Mouse (Mus musculus) kidney, embryonic 16.5 days (tissue): ENCODE results near the gene Sult6b2. TPM values are rescaled to one million over a fixed set of nuclear protein-coding genes. Genes with fewer than 3 reads are reported as not detected.
A peak's percentile ranks its signal among the peaks of the same experiment; 100 is the strongest.

ENCODE experiments used
- ATAC-seq: fragments of 200-750 bp; cut with Nextera tagmentation; 2 replicates; pipeline ENCODE4 v1.8.0; 2017; ENCODE audit warnings: moderate TSS enrichment; ENCODE audit not compliant: low FRiP score, low TSS enrichment
- H3K27ac ChIP-seq: fragments of 300-500 bp; sonication (generic); 2 replicates; pipeline ENCODE4 v1.5.1; 2014; ENCODE audit warnings: low read length
- H3K27me3 ChIP-seq: fragments of 300-500 bp; sonication (generic); 2 replicates; pipeline ENCODE4 v1.6.1; 2014; ENCODE audit warnings: low read length, control low read depth, mixed read lengths; ENCODE audit not compliant: insufficient read depth
- H3K36me3 ChIP-seq: fragments of 300-500 bp; sonication (generic); 2 replicates; pipeline ENCODE4 v1.6.1; 2014; ENCODE audit warnings: low read length, control low read depth, mixed read lengths; ENCODE audit not compliant: insufficient read depth
- H3K4me1 ChIP-seq: fragments of 300-500 bp; sonication (generic); 2 replicates; pipeline ENCODE4 v1.6.1; 2014; ENCODE audit warnings: low read length, control low read depth, mixed read lengths; ENCODE audit not compliant: insufficient read depth
- H3K4me2 ChIP-seq: fragments of 300-500 bp; sonication (generic); replicated peaks from 2 replicates; pipeline ENCODE4 v1.6.1; 2014; ENCODE audit warnings: low read depth, low read length
- H3K4me3 ChIP-seq: fragments of 300-500 bp; sonication (generic); 2 replicates; pipeline ENCODE4 v1.5.1; 2014; ENCODE audit warnings: mild to moderate bottlenecking, low read length
- H3K9ac ChIP-seq: fragments of 300-500 bp; sonication (generic); replicated peaks from 2 replicates; pipeline ENCODE4 v1.6.1; 2014; ENCODE audit warnings: low read length
- H3K9me3 ChIP-seq: fragments of 300-500 bp; sonication (generic); 2 replicates; pipeline ENCODE4 v1.6.1; 2016; ENCODE audit warnings: low read length, control low read depth
- WGBS: fragments of 180-500 bp; shearing (Covaris S2); extraction: QIAGEN DNeasy Blood & Tissue Kit; methylation state at CpG from one replicate; pipeline ENCODE4 v1.1.7; 2014; 5-methylcytosine and 5-hydroxymethylcytosine counted together
- polyA plus RNA-seq: library from polyadenylated mRNA; unstranded; fragments of >200 nt; fragmentation: Nextera tagmentation; extraction: Ambion mirVana; gene quantifications from 2 replicates; pipeline ENCODE4 v1.2.1, GENCODE M21; 2015

Sult6b2 gene
- polyA plus RNA-seq, 1 experiment from 2014 or later, result not detected

- Histone ChIP-seq H3K27me3 (no peaks in the 10 kb centered on the region), H3K9me3 (no peaks in the 10 kb centered on the region), H3K27ac (no peak overlapping the region), H3K9ac (no peak overlapping the region), H3K4me3 (no peak overlapping the region), H3K4me2 (no peak overlapping the region), H3K36me3 (no peaks in the 10 kb centered on the region), H3K4me1 (no peaks in the 10 kb centered on the region)
- WGBS, result 68% methylated on average over 18 of the region's 18 CpGs
- ATAC-seq, result no peak
These were observed 31.4 kb upstream of the Sult6b2 start for GRCm38 (mm10) chr6:142835726-142836125.

- H3K4me1 ChIP-seq, result no peaks in the 10 kb centered on the region
- H3K9ac ChIP-seq, result no peak overlapping the region
- no peaks in the 10 kb centered on the region for H3K27me3 ChIP-seq
- H3K4me2 ChIP-seq, result no peak overlapping the region
- H3K27ac ChIP-seq, result no peak overlapping the region
- no peaks in the 10 kb centered on the region for H3K36me3 ChIP-seq
- H3K9me3 ChIP-seq, result no peaks in the 10 kb centered on the region
- H3K4me3 ChIP-seq, result no peak overlapping the region
- WGBS, result 85% methylated on average over 4 of the region's 4 CpGs
- ATAC-seq, result no peak
These were observed 30.6 kb upstream of the Sult6b2 start for GRCm38 (mm10) chr6:142834911-142835310.

GRCm38 (mm10) chr6:142831706-142832105 lies 27.4 kb upstream of the Sult6b2 start:
- WGBS, result 82% methylated on average over 3 of the region's 3 CpGs
- Histone ChIP-seq H3K4me3 (no peak overlapping the region), H3K9me3 (no peaks in the 10 kb centered on the region), H3K36me3 (no peaks in the 10 kb centered on the region), H3K27me3 (no peaks in the 10 kb centered on the region), H3K4me2 (no peak overlapping the region), H3K27ac (no peak overlapping the region), H3K4me1 (no peaks in the 10 kb centered on the region), H3K9ac (no peak overlapping the region)
- no peak for ATAC-seq

- H3K9ac ChIP-seq, result no peak overlapping the region
- no peak overlapping the region for H3K4me3 ChIP-seq
- no peaks in the 10 kb centered on the region for H3K27me3 ChIP-seq
- H3K36me3 ChIP-seq, result no peaks in the 10 kb centered on the region
- no peak overlapping the region for H3K4me2 ChIP-seq
- WGBS, result 41% methylated on average over 8 of the region's 8 CpGs
- H3K4me1 ChIP-seq, result no peaks in the 10 kb centered on the region
- no peak overlapping the region for H3K27ac ChIP-seq
- ATAC-seq, result no peak
- H3K9me3 ChIP-seq, result no peaks in the 10 kb centered on the region
These were observed 26.9 kb upstream of the Sult6b2 start for GRCm38 (mm10) chr6:142831243-142831642.

- no peak overlapping the region for H3K27ac ChIP-seq
These were observed 25.9 kb upstream of the Sult6b2 start for GRCm38 (mm10) chr6:142830221-142830620.

GRCm38 (mm10) chr6:142825449-142825848 lies 21.1 kb upstream of the Sult6b2 start:
- 77% methylated on average over 5 of the region's 5 CpGs for WGBS
- H3K4me2 ChIP-seq, result no peak overlapping the region
- H3K4me1 ChIP-seq, result no peaks in the 10 kb centered on the region
- H3K4me3 ChIP-seq, result no peak overlapping the region
- no peaks in the 10 kb centered on the region for H3K27me3 ChIP-seq
- H3K9me3 ChIP-seq, result no peaks in the 10 kb centered on the region
- H3K9ac ChIP-seq, result no peak overlapping the region
- ATAC-seq, result no peak
- H3K36me3 ChIP-seq, result no peaks in the 10 kb centered on the region
- H3K27ac ChIP-seq, result no peak overlapping the region

More at GRCm38 (mm10) chr6:142830221-142830620, 25.9 kb upstream of the Sult6b2 start:
- no peak overlapping the region for H3K4me2 ChIP-seq
- no peak for ATAC-seq
- no peaks in the 10 kb centered on the region for H3K36me3 ChIP-seq
- H3K4me1 ChIP-seq, result no peaks in the 10 kb centered on the region
- no peak overlapping the region for H3K9ac ChIP-seq
- no peak overlapping the region for H3K4me3 ChIP-seq
- WGBS, result 91% methylated on average over 3 of the region's 3 CpGs
- no peaks in the 10 kb centered on the region for H3K27me3 ChIP-seq
- H3K9me3 ChIP-seq, result no peaks in the 10 kb centered on the region

GRCm38 (mm10) chr6:142823008-142823787 lies 18.9 kb upstream of the Sult6b2 start:
- no peaks in the 10 kb centered on the region for H3K4me1 ChIP-seq
- ATAC-seq, result no peak
- H3K27me3 ChIP-seq, result no peaks in the 10 kb centered on the region
- no peaks in the 10 kb centered on the region for H3K9me3 ChIP-seq
- H3K9ac ChIP-seq, result no peak overlapping the region
- no peak overlapping the region for H3K4me2 ChIP-seq
- no peak overlapping the region for H3K4me3 ChIP-seq
- no peaks in the 10 kb centered on the region for H3K36me3 ChIP-seq
- H3K27ac ChIP-seq, result no peak overlapping the region
- WGBS, result 34% methylated on average over 5 of the region's 5 CpGs

GRCm38 (mm10) chr6:142818306-142818705 lies 14.0 kb upstream of the Sult6b2 start:
- no peak for ATAC-seq
- Histone ChIP-seq H3K27ac (no peak overlapping the region), H3K9ac (no peak overlapping the region), H3K4me1 (no peaks in the 10 kb centered on the region), H3K36me3 (no peaks in the 10 kb centered on the region), H3K4me3 (no peak overlapping the region), H3K27me3 (no peaks in the 10 kb centered on the region), H3K4me2 (no peak overlapping the region), H3K9me3 (no peaks in the 10 kb centered on the region)
- 94% methylated on average over 10 of the region's 10 CpGs for WGBS

- no peaks in the 10 kb centered on the region for H3K9me3 ChIP-seq
- no peak overlapping the region for H3K4me2 ChIP-seq
- 70% methylated on average over 3 of the region's 3 CpGs for WGBS
- H3K27me3 ChIP-seq, result no peaks in the 10 kb centered on the region
- no peak overlapping the region for H3K9ac ChIP-seq
- no peaks in the 10 kb centered on the region for H3K4me1 ChIP-seq
- H3K36me3 ChIP-seq, result no peaks in the 10 kb centered on the region
- no peak for ATAC-seq
- no peak overlapping the region for H3K27ac ChIP-seq
- no peak overlapping the region for H3K4me3 ChIP-seq
These were observed 11.2 kb upstream of the Sult6b2 start for GRCm38 (mm10) chr6:142815513-142815912.

- H3K4me3 ChIP-seq, result peak overlapping the region; percentile 47
- peak; percentile 77 for ATAC-seq
- WGBS, result 3% methylated on average over 15 of the region's 15 CpGs
- no peaks in the 10 kb centered on the region for H3K36me3 ChIP-seq
- peak overlapping the region; percentile 63 for H3K4me2 ChIP-seq
- H3K27ac ChIP-seq, result no peak overlapping the region
- peak overlapping the region; percentile 68 for H3K9ac ChIP-seq
- no peaks in the 10 kb centered on the region for H3K4me1 ChIP-seq
- H3K27me3 ChIP-seq, result no peaks in the 10 kb centered on the region; the same call in 1 of the 2 replicates
- no peaks in the 10 kb centered on the region for H3K9me3 ChIP-seq
These were observed 10.2 kb upstream of the Sult6b2 start for GRCm38 (mm10) chr6:142814495-142814921.
